Mouse (Mus musculus) CH12.LX (cell line): ENCODE results near the gene R3hcc1l. TPM values are rescaled to one million over a fixed set of nuclear protein-coding genes. Genes with fewer than 3 reads are reported as not detected.

ENCODE experiments used
- DNase-seq: peaks from one replicate; pipeline ENCODE4 v3.0.0-alpha.2; 2013; ENCODE audit errors: extremely low read depth
- H3K27ac ChIP-seq: 2 replicates; pipeline ENCODE4 v1.5.1; 2012; ENCODE audit warnings: low read depth, mild to moderate bottlenecking, control low read depth, moderate library complexity; ENCODE audit not compliant: insufficient read depth
- H3K27me3 ChIP-seq: replicated peaks from 2 replicates; pipeline ENCODE3; 2012; ENCODE audit warnings: inconsistent platforms
- H3K36me3 ChIP-seq, 2 experiments: replicated peaks in 1 of 2; 2 replicates each; pipeline versions ENCODE3 to v1.6.1; 2012; ENCODE audit warnings: inconsistent platforms in 1 of 2, low read length in 1 of 2, mild to moderate bottlenecking in 1 of 2, mixed read lengths in 1 of 2, moderate library complexity in 1 of 2; ENCODE audit not compliant: control insufficient read depth in 1 of 2, insufficient read depth in 1 of 2
- H3K4me1 ChIP-seq, 2 experiments: 2 replicates each; pipeline ENCODE4 v1.6.1; 2012; ENCODE audit warnings: inconsistent platforms in 1 of 2, moderate library complexity in 1 of 2; ENCODE audit not compliant: insufficient read depth in 2 of 2, control insufficient read depth in 1 of 2
- H3K4me2 ChIP-seq: 2 replicates; pipeline ENCODE4 v1.6.1; 2012; ENCODE audit warnings: low read depth, mild to moderate bottlenecking, control low read depth; ENCODE audit not compliant: poor library complexity, insufficient read depth, severe bottlenecking
- H3K4me3 ChIP-seq, 3 experiments: fragments of 150-350 bp in 1 of 3; sonication (generic) in 1 of 3; replicated peaks in 1 of 3; 2 replicates each; pipeline versions ENCODE3 to v1.5.1; 2011 to 2012; ENCODE audit warnings: low read depth in 2 of 3, low read length in 2 of 3, mild to moderate bottlenecking in 2 of 3, moderate library complexity in 2 of 3, control low read depth in 1 of 3, improper control_type of control experiment in 1 of 3, inconsistent platforms in 1 of 3, mixed read lengths in 1 of 3; ENCODE audit not compliant: poor library complexity in 1 of 3
- H3K79me2 ChIP-seq: replicated peaks from 2 replicates; pipeline ENCODE4 v1.6.1; 2012; ENCODE audit warnings: mild to moderate bottlenecking, moderate library complexity; ENCODE audit not compliant: control insufficient read depth, poor library complexity, insufficient read depth, severe bottlenecking; ENCODE audit errors: extremely low read depth
- H3K9ac ChIP-seq: 2 replicates; pipeline ENCODE4 v1.6.1; 2012; ENCODE audit warnings: low read depth, mild to moderate bottlenecking, control low read depth, moderate library complexity; ENCODE audit not compliant: insufficient read depth
- H3K9me3 ChIP-seq: replicated peaks from 2 replicates; pipeline ENCODE3; 2012; ENCODE audit warnings: low read length, inconsistent platforms, mixed read lengths
- ELF1 ChIP-seq: IDR thresholded peaks from 2 replicates; pipeline ENCODE4 v1.6.1; 2014; ENCODE audit warnings: low read depth, mild to moderate bottlenecking, inconsistent platforms, low read length, improper control_type of control experiment
- EP300 ChIP-seq: IDR thresholded peaks from 2 replicates; pipeline ENCODE4 v1.6.1; 2011; ENCODE audit warnings: low read length, improper control_type of control experiment
- HCFC1 ChIP-seq: IDR thresholded peaks from 2 replicates; pipeline ENCODE4 v1.6.1; 2012; ENCODE audit warnings: low read depth, mild to moderate bottlenecking, inconsistent platforms, low read length, improper control_type of control experiment
- JUND ChIP-seq: conservative IDR thresholded peaks from 2 replicates; pipeline ENCODE4 v1.6.1; 2011; ENCODE audit warnings: low read depth, low read length, improper control_type of control experiment
- KAT2A ChIP-seq: IDR thresholded peaks from 2 replicates; pipeline ENCODE4 v1.6.1; 2012; ENCODE audit warnings: low read length, improper control_type of control experiment, inconsistent platforms; ENCODE audit not compliant: insufficient replicate concordance
- MEF2A ChIP-seq: IDR thresholded peaks from 2 replicates; pipeline ENCODE4 v1.6.1; 2014; ENCODE audit warnings: low read depth, mild to moderate bottlenecking, inconsistent platforms, low read length, improper control_type of control experiment, borderline replicate concordance
- NELFE ChIP-seq: IDR thresholded peaks from 2 replicates; pipeline ENCODE4 v1.6.1; 2011; ENCODE audit warnings: low read depth, low read length, improper control_type of control experiment
- NRF1 ChIP-seq: IDR thresholded peaks from 2 replicates; pipeline ENCODE4 v1.6.1; 2014; ENCODE audit warnings: low read depth, mild to moderate bottlenecking, inconsistent platforms, low read length, improper control_type of control experiment, moderate library complexity
- POLR2A ChIP-seq: IDR thresholded peaks from 2 replicates; pipeline ENCODE4 v1.6.1; 2011; ENCODE audit warnings: low read depth, mild to moderate bottlenecking, improper control_type of control experiment, low read length
- POLR2AphosphoS2 ChIP-seq: IDR thresholded peaks from 2 replicates; pipeline ENCODE4 v1.6.1; 2011; ENCODE audit warnings: low read depth, low read length, improper control_type of control experiment
- RAD21 ChIP-seq: IDR thresholded peaks from 2 replicates; pipeline ENCODE4 v1.6.1; 2011; ENCODE audit warnings: low read depth, mild to moderate bottlenecking, low read length, improper control_type of control experiment, moderate library complexity
- SIN3A ChIP-seq: IDR thresholded peaks from 2 replicates; pipeline ENCODE4 v1.6.1; 2012; ENCODE audit warnings: low read length, improper control_type of control experiment, inconsistent platforms
- TBP ChIP-seq: conservative IDR thresholded peaks from 2 replicates; pipeline ENCODE4 v1.6.1; 2011; ENCODE audit warnings: low read depth, low read length, improper control_type of control experiment
- UBTF ChIP-seq: IDR thresholded peaks from 2 replicates; pipeline ENCODE4 v1.6.1; 2012; ENCODE audit warnings: low read depth, mild to moderate bottlenecking, inconsistent platforms, low read length, improper control_type of control experiment, moderate library complexity
- USF1 ChIP-seq: IDR thresholded peaks from 2 replicates; pipeline ENCODE4 v1.6.1; 2014; ENCODE audit warnings: low read depth, mild to moderate bottlenecking, inconsistent platforms, low read length, improper control_type of control experiment
- ZC3H11A ChIP-seq: IDR thresholded peaks from 2 replicates; pipeline ENCODE4 v1.6.1; 2012; ENCODE audit warnings: low read depth, mild to moderate bottlenecking, inconsistent platforms, low read length, improper control_type of control experiment
- ZKSCAN1 ChIP-seq: IDR thresholded peaks from 2 replicates; pipeline ENCODE4 v1.6.1; 2012; ENCODE audit warnings: low read depth, inconsistent platforms, low read length, improper control_type of control experiment, borderline replicate concordance
- dilution Hi-C: fragments of 300-500 bp; cut with MboI; formaldehyde crosslinking; loops from 2 replicates; pipeline ENCODE4 v1.14.3; 2020; ENCODE audit warnings: low sequenced_read_pairs; ENCODE audit not compliant: extremely low pct_unique_long_range_greater_than_20kb, extremely low pct_ligation_motif_present
- in situ Hi-C: fragments of 300-500 bp; cut with MboI; formaldehyde crosslinking; loops from 3 replicates; pipeline ENCODE4 v1.14.3; 2019; ENCODE audit warnings: low sequenced_read_pairs, low pct_ligation_motif_present, low pct_unique_long_range_greater_than_20kb, mixed read lengths
- polyA plus RNA-seq: library from polyadenylated mRNA; unstranded; fragments of >175 nt; gene quantifications from 2 replicates; pipeline ENCODE4 v1.2.1, GENCODE M21; 2012; ENCODE audit warnings: low read depth; ENCODE audit not compliant: insufficient read length
- total RNA-seq, 2 experiments: library from RNA; depleted of rRNA; stranded (reverse); fragments of 300-350 nt in 1 of 2; fragments of >200 nt in 1 of 2; gene quantifications; 2 replicates each; pipeline ENCODE4 v1.2.3; 2012 to 2014

R3hcc1l gene
- total and polyA plus RNA-seq, 3 experiments = 6.1 to 12.2 (median 10.7) TPM

DNA sequence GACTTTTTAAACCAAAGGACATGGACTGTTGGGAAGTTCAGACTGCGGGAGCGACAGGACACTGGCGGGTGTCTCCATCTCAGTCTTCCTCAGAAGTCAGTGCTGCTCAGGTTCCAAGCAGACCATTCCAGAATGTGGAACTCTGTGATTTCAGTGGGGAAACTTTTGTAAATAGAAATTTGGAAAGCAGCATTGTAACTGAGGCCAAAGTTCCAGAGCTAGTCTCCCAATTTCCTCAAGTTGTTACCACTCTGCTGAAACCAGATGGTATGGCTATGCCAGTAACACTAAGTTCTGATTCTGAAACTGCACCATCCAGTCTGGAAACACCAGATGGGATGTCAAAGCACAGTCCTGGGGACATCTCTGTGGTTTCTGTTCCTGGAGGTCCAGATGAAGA lies 44.4 kb downstream of the R3hcc1l start:
- H3K4me3 ChIP-seq = no peak overlapping the region
- H3K27me3 ChIP-seq = no peaks in the 10 kb centered on the region
- no peak for TF ChIP-seq ZC3H11A
- no peak for TF ChIP-seq ELF1
- TF ChIP-seq, all 38 proteins: peak for 0
- no peak for DNase-seq
- no peak overlapping the region for H3K27ac ChIP-seq
- H3K9ac ChIP-seq = no peak overlapping the region
- H3K36me3 ChIP-seq = peaks cover 8 to 26% of the 10 kb centered on the region in 2 experiments
- no peak overlapping the region for H3K4me2 ChIP-seq
- H3K4me1 ChIP-seq = peaks cover 9 to 64% of the 10 kb centered on the region in 2 experiments
- in situ Hi-C loops (no loop called here), dilution Hi-C loops (no loop called here)
- H3K79me2 ChIP-seq = 0 out of 2 replicates have a peak, but pooled peaks cover 2% of the 10 kb centered on the region
- H3K9me3 ChIP-seq = no peaks in the 10 kb centered on the region

GRCm38 (mm10) chr19:42563726-42564270 lies 45.2 kb downstream of the R3hcc1l start:
- Histone ChIP-seq H3K4me3 (no peak overlapping the region), H3K27ac (no peak overlapping the region), H3K4me2 (no peak overlapping the region), H3K27me3 (no peaks in the 10 kb centered on the region), H3K4me1 (peaks cover 8 to 57% of the 10 kb centered on the region in 2 experiments), H3K9me3 (no peaks in the 10 kb centered on the region), H3K79me2 (0 out of 2 replicates have a peak, but pooled peaks cover 5% of the 10 kb centered on the region), H3K36me3 (peaks cover 8 to 26% of the 10 kb centered on the region in 2 experiments), H3K9ac (no peak overlapping the region)
- 0 out of 2 replicates have a peak, but pooled peaks have one; percentile 22 for TF ChIP-seq MEF2A
- no peak for TF ChIP-seq SIN3A
- no peak for TF ChIP-seq ELF1
- no peak for TF ChIP-seq KAT2A
- TF ChIP-seq POLR2A = no peak
- TF ChIP-seq RAD21 = no peak
- peak; percentile 49 for DNase-seq
- in situ Hi-C loops = no loop called here
- dilution Hi-C loops = no loop called here

- Histone ChIP-seq H3K4me3 (no peak overlapping the region), H3K79me2 (peaks cover 3% of the 10 kb centered on the region; the same call in 1 of the 2 replicates), H3K27ac (no peak overlapping the region), H3K9ac (no peak overlapping the region), H3K9me3 (no peaks in the 10 kb centered on the region), H3K4me2 (no peak overlapping the region), H3K4me1 (peaks cover 3 to 43% of the 10 kb centered on the region in 2 experiments; a peak in 2 of 4 replicates), H3K36me3 (peaks cover 8 to 35% of the 10 kb centered on the region in 2 experiments), H3K27me3 (no peaks in the 10 kb centered on the region)
- in situ Hi-C loops (no loop called here), dilution Hi-C loops (no loop called here)
- no peak for DNase-seq
- TF ChIP-seq NELFE (no peak), USF1 (no peak), UBTF (no peak), KAT2A (no peak), RAD21 (no peak), ZKSCAN1 (no peak), NRF1 (no peak), POLR2AphosphoS2 (no peak), EP300 (no peak), TBP (no peak), SIN3A (no peak), JUND (no peak), HCFC1 (no peak)
Measured at GRCm38 (mm10) chr19:42566283-42567019, 47.9 kb downstream of the R3hcc1l start.
